Mouse (Mus musculus): ENCODE measurements around the gene Fam151b. TPM values are rescaled to one million over a fixed set of nuclear protein-coding genes. Genes with fewer than 3 reads are reported as not detected.

Fam151b gene
- polyA plus RNA-seq, 1 experiment from 2014 or later: 7.4 TPM

GRCm38 (mm10) chr13:92446872-92447271, 36.9 kb downstream of the Fam151b start:
- no peaks in the 10 kb centered on the region for H3K36me3 ChIP-seq (ENCODE audit: inconsistent target)
- no peaks in the 10 kb centered on the region for H3K79me2 ChIP-seq (ENCODE audit: inconsistent target)
- no peak overlapping the region for H3K4me3 ChIP-seq (ENCODE audit: inconsistent target)
- no peak overlapping the region for H3K27ac ChIP-seq
- 92% methylated on average over 7 of the region's 7 CpGs for WGBS (ENCODE audit: missing documents)

- no peaks in the 10 kb centered on the region for H3K79me2 ChIP-seq (ENCODE audit: inconsistent target)
- WGBS (ENCODE audit: missing documents): 84% methylated on average over 13 of the region's 13 CpGs
- no peaks in the 10 kb centered on the region for H3K36me3 ChIP-seq (ENCODE audit: inconsistent target)
- H3K27ac ChIP-seq: no peak overlapping the region
- H3K4me3 ChIP-seq (ENCODE audit: inconsistent target): no peak overlapping the region
These were observed 43.5 kb downstream of the Fam151b start for GRCm38 (mm10) chr13:92440286-92440685.

DNA sequence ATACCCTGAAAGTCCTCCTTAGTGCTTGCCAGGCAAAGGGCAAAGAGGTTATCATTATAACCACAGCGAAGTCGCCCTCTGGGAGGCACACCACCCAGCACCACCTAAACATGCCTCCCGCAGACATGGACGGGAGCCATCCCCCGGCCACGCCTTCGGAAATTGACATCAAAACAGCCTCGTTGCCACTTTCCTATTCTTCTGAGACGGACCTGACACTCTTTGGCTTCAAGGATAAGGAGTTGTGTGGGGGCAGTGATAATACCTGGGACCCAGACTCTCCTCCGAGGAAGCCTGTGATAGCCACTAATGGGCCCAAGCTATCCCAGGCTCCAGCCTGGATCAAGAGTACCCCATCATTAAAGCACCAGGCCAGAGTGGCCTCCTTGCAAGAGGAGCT, 45.2 kb downstream of the Fam151b start:
- Histone ChIP-seq H3K27ac (no peak overlapping the region), H3K36me3 (ENCODE audit: inconsistent target) (no peaks in the 10 kb centered on the region), H3K4me3 (ENCODE audit: inconsistent target) (no peak overlapping the region), H3K79me2 (ENCODE audit: inconsistent target) (no peaks in the 10 kb centered on the region)
- 93% methylated on average over 10 of the region's 10 CpGs for WGBS (ENCODE audit: missing documents)

DNA sequence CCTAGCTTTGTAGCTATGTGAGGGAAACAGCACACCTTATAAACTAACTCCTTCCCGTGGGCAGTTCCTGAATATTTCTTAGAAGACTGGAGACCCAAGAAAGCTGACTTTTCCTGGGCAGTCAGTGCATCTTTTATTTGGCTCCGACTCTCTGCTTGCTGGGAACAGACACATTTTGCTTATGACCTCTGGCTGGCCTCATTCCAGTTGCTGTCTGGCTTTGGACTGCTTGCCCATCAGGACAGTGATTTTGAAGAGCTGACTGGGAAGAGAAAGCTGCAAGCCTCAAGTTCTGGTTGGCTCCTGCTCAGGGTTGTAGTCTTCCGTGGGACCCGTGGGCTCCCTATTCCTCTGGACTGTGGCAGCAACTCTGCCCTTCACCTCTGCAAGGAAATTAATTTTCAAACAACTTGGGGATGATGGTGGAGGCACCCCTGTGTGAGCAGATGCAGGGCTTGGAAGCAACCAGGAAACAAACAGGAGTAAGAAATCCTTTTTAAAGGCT, 56.4 kb downstream of the Fam151b start:
- H3K4me3 ChIP-seq (ENCODE audit: inconsistent target): no peak overlapping the region
- no peak overlapping the region for H3K27ac ChIP-seq
- no peaks in the 10 kb centered on the region for H3K79me2 ChIP-seq (ENCODE audit: inconsistent target)
- no peaks in the 10 kb centered on the region for H3K36me3 ChIP-seq (ENCODE audit: inconsistent target)
- 59% methylated on average over 4 of the region's 4 CpGs for WGBS (ENCODE audit: missing documents)

DNA sequence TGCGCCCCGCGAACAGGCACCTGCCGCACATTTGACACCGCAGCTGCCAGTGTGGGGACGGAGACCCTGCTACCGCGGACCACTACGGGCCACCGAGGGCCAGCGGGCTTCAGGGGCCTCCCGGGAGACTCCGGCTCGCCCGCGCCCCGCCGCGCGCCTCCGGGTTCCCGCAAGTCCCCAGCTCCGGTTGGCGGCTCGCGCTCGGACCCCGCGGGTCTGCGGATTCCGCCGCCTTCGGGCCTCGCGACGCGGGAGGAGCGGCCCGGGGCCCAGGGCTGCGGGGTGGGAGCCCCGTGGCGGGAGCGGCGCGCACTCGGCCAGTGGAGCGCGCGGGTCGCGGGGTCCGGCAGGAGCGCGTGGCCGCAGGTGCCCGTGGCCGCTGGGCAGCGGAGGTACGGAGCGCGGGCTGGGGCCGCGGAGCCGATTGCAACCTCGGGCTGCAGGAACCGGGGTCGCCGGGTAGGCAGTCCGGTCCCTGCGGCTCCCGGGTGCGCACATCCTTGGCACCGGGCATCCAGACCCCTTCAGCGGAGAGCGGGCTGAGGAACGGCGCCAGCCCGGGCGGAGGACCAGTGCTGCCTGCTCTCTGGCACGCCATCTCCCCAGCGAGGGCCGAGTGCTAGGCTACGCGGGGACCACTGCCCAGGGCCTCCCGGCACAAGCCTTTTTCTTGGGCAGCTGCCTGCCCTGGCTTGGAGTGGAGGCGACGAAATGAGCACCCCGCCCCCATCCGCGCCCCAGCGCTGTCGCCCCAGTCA, 57.3 kb downstream of the Fam151b start:
- H3K4me3 ChIP-seq (ENCODE audit: inconsistent target): no peak overlapping the region
- no peaks in the 10 kb centered on the region for H3K79me2 ChIP-seq (ENCODE audit: inconsistent target)
- H3K27ac ChIP-seq: no peak overlapping the region
- WGBS (ENCODE audit: missing documents): 3% methylated on average over 79 of the region's 92 CpGs
- no peaks in the 10 kb centered on the region for H3K36me3 ChIP-seq (ENCODE audit: inconsistent target)

DNA sequence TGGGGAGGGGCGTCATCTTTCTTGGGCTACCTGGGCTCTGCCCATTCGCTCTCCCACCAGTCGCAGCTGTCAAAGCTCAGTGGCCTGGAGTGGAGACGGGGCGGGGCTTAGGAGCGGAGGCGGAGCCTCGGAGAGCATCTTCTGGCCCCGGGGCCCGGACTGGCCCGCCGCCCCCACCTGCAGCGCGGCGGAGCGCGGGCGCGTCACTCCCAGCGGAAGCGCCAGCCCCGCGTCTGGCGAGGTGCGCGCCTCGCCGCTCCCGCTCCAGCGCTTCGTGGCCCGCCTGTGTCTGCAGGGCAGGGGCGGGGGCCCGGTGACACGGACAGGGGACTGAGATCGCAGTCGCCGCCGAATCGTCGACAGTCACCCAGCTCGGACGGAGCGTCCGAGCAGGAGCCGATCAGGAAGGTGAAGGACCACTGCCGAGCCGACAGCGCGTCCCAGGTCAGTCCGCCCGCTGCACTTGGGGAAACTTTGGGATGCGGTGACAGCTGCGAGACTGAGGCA, 58.0 kb downstream of the Fam151b start, which contains the start of gene Ankrd34b:
Gene Ankrd34b (plus strand): TSS at position 139 of the 507 bp plus-strand sequence.
- 2% methylated on average over 46 of the region's 54 CpGs for WGBS (ENCODE audit: missing documents)
- Histone ChIP-seq H3K27ac (no peak within 1 kb of the TSS), H3K36me3 (ENCODE audit: inconsistent target) (no peaks in the 10 kb centered on the region), H3K79me2 (ENCODE audit: inconsistent target) (no peaks in the 10 kb centered on the region), H3K4me3 (ENCODE audit: inconsistent target) (no peak within 1 kb of the TSS)

GRCm38 (mm10) chr13:92423711-92424110, 60.1 kb downstream of the Fam151b start:
- H3K79me2 ChIP-seq (ENCODE audit: inconsistent target): no peaks in the 10 kb centered on the region
- no peak overlapping the region for H3K27ac ChIP-seq
- H3K4me3 ChIP-seq (ENCODE audit: inconsistent target): no peak overlapping the region
- no peaks in the 10 kb centered on the region for H3K36me3 ChIP-seq (ENCODE audit: inconsistent target)
- WGBS (ENCODE audit: missing documents): 65% methylated on average over 3 of the region's 3 CpGs

GRCm38 (mm10) chr13:92419630-92420029, 64.2 kb downstream of the Fam151b start:
- Histone ChIP-seq H3K36me3 (ENCODE audit: inconsistent target) (no peaks in the 10 kb centered on the region), H3K27ac (no peak overlapping the region), H3K4me3 (ENCODE audit: inconsistent target) (no peak overlapping the region), H3K79me2 (ENCODE audit: inconsistent target) (no peaks in the 10 kb centered on the region)
- 85% methylated on average over 11 of the region's 11 CpGs for WGBS (ENCODE audit: missing documents)

DNA sequence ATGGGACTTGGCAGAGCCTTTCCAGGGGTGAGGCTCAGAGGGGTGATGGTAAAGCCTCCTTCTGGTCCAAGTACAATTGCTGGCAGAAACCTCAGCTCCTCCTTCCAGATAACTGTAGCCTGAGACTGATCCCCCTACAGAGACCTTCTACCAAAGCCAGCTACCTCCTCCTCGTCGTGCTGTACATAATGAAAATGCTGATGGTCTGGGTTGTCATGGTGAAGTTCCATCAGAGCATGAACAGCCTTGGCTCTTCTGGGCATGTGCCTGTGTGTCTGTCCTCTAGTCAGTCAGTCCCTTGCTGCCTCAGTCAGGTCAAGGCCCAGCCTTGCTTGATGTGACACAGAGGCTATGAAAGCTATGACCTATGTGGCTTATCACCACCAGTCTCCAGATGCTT, 73.3 kb downstream of the Fam151b start:
- no peaks in the 10 kb centered on the region for H3K79me2 ChIP-seq (ENCODE audit: inconsistent target)
- H3K27ac ChIP-seq: no peak overlapping the region
- 100% methylated on average over 2 of the region's 2 CpGs for WGBS (ENCODE audit: missing documents)

GRCm38 (mm10) chr13:92403496-92403895, 80.3 kb downstream of the Fam151b start:
- H3K27ac ChIP-seq: no peak overlapping the region
- no peaks in the 10 kb centered on the region for H3K36me3 ChIP-seq (ENCODE audit: inconsistent target)
- H3K79me2 ChIP-seq (ENCODE audit: inconsistent target): no peaks in the 10 kb centered on the region
- no peak overlapping the region for H3K4me3 ChIP-seq (ENCODE audit: inconsistent target)
- WGBS (ENCODE audit: missing documents): 91% methylated on average over 3 of the region's 3 CpGs

More for the DNA sequence above, 73.3 kb downstream of the Fam151b start:
- no peaks in the 10 kb centered on the region for H3K36me3 ChIP-seq (ENCODE audit: inconsistent target)
- no peak overlapping the region for H3K4me3 ChIP-seq (ENCODE audit: inconsistent target)

- 83% methylated on average over 2 of the region's 2 CpGs for WGBS (ENCODE audit: missing documents)
- no peak overlapping the region for H3K27ac ChIP-seq
These were observed 81.8 kb downstream of the Fam151b start for GRCm38 (mm10) chr13:92402063-92402462.

More at GRCm38 (mm10) chr13:92402063-92402462, 81.8 kb downstream of the Fam151b start:
- H3K79me2 ChIP-seq (ENCODE audit: inconsistent target): no peaks in the 10 kb centered on the region
- no peaks in the 10 kb centered on the region for H3K36me3 ChIP-seq (ENCODE audit: inconsistent target)
- H3K4me3 ChIP-seq (ENCODE audit: inconsistent target): no peak overlapping the region

Other genes starting within 250 kb of the Fam151b start
- gene Gm20379, start 178.0 kb downstream of the Fam151b start, polyA plus RNA-seq (2018): not detected in 3 replicates
- 0.89 to 9.2 TPM (median 3.4 TPM) in 3 replicates for gene Dhfr, start 129.3 kb downstream of the Fam151b start, polyA plus RNA-seq (2018)
- gene Msh3, start 129.0 kb downstream of the Fam151b start, polyA plus RNA-seq (2018): 5.7 to 8.1 TPM (median 7.4 TPM) in 3 replicates
- gene Ankrd34b, start 58.1 kb downstream of the Fam151b start, polyA plus RNA-seq (2018): not detected in 3 replicates
- 13.9 to 17.0 TPM (median 15.7 TPM) in 3 replicates for gene Zfyve16, start 46.9 kb upstream of the Fam151b start, polyA plus RNA-seq (2018)
- not detected in 3 replicates for gene Spz1, start 92.2 kb upstream of the Fam151b start, polyA plus RNA-seq (2018)
- gene Serinc5, start 127.1 kb upstream of the Fam151b start, polyA plus RNA-seq (2018): 3.1 to 9.9 TPM (median 5.8 TPM) in 3 replicates

Data from macrophage (primary cell).